Mouse (Mus musculus) central nervous system, embryonic 18 days (tissue): ENCODE measurements around the gene Gm26727. TPM values are rescaled to one million over a fixed set of nuclear protein-coding genes. Genes with fewer than 3 reads are reported as not detected.

Experiments used
- polyA plus RNA-seq: library from polyadenylated mRNA; depleted of rRNA; stranded (reverse); fragments of >200 nt; gene quantifications from 2 replicates; pipeline ENCODE4 v1.2.3, GENCODE M21; 2012; rRNA removed

Gm26727 gene
- not detected in 2 replicates for polyA plus RNA-seq

GRCm38 (mm10) chr2:67433081-67433480 lies at the start of gene Gm26727:
Gene Gm26727, minus strand, starts transcription at chr2:67433181.

GRCm38 (mm10) chr2:67445780-67446179 lies 12.8 kb upstream of the Gm26727 start, which contains the start of gene Xirp2:
Gene Xirp2, plus strand, starts transcription at chr2:67446002.

GRCm38 (mm10) chr2:67413425-67413824 lies 19.6 kb downstream of the Gm26727 start, which contains the start of gene Gm21830:
Gene Gm21830, plus strand, starts transcription at chr2:67413725.

Other genes with a start within 250 kb of the Gm26727 start
- gene Gm21830, start 19.5 kb downstream of the Gm26727 start, polyA plus RNA-seq = not detected in 2 replicates
- 0.16 TPM in 1 of 2 replicates, not detected in the other for gene Xirp2, start 12.8 kb upstream of the Gm26727 start, polyA plus RNA-seq
- 22.9 and 24.5 TPM in 2 replicates for gene B3galt1, start 132.7 kb upstream of the Gm26727 start, polyA plus RNA-seq